Mouse (Mus musculus) kidney, postnatal 25 days (tissue): ENCODE data around the gene Bcar3.

Source experiments
- DNase-seq, 2 experiments: peaks; one replicate each; pipeline ENCODE4 v3.0.0; 2021; ENCODE audit warnings: mixed read lengths in 2 of 2

The Bcar3 gene

DNA sequence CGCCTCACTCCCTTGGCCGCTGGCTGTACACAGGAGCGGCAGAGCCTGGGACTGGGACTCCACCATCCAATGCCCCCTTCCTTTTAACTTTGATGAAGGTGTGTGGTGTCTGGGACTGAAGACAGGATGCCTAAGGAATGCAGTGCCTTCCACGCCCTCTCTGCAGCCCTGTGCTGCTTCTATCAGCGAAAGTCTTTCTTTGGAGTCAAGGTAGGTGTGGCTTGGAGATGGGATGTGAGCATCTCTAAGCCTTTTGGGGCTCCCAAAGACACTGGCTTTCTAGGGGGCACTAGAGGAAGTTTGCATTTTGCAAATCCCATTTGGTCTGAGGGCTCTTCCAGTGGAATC lies 189.8 kb downstream of the Bcar3 start:
- no peak for DNase-seq

DNA sequence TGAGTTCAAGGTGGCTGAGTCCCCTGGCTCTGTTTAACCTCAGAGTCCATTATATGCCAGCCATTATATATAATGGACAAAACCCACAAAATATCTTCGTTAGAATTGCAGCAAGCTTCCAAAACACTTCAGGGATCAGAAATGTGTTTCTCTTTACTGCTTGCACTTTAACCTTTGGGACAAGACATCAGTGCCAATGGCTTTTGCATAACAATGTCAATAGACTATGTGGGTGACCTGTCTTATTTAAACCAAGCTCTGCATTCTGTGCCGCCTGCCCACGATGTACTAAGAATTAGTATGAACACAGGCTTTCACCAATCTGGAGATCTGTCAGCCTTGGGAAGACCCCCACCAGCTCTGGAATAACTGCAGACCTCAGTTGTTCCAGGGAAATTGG lies 190.4 kb downstream of the Bcar3 start:
- DNase-seq: no peak

DNA sequence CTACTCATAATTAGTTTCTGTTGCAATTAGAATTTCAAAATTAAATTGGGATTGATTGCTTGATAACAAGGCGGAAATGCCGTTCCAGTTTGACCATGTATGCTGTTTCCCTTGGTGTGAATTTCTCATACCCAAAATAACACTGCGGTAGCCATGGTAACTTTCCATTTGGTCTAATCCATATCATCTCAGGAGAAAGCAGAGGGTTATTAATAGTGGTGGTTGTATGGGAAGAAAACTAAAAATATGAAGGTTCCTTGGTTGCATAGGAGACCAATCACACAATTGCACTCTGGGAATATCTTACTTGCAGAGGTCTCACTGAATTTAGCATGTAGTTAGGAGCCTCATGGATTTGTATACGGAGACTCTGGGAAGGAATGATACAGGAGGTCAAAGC lies 191.8 kb downstream of the Bcar3 start:
- DNase-seq: no peak

DNA sequence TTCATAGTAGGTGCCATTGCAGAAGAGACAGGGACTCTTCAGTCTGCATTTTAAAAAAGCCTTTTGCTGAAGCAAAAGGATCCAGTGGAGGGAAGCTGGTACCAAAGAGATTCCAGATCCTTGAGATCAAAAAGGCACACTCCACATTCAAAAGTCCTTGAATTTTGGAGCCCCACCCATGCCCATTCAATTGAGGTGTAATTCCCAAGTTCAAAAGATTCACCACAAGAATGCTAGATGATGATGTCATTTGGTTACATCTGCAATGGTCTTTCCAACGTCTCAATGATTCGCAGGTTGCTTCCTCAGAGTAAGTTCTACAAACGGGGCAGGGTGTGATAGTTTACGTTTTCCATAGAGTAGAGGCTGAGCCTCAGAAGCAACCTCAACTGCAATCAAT lies 192.3 kb downstream of the Bcar3 start:
- DNase-seq: no peak

DNA sequence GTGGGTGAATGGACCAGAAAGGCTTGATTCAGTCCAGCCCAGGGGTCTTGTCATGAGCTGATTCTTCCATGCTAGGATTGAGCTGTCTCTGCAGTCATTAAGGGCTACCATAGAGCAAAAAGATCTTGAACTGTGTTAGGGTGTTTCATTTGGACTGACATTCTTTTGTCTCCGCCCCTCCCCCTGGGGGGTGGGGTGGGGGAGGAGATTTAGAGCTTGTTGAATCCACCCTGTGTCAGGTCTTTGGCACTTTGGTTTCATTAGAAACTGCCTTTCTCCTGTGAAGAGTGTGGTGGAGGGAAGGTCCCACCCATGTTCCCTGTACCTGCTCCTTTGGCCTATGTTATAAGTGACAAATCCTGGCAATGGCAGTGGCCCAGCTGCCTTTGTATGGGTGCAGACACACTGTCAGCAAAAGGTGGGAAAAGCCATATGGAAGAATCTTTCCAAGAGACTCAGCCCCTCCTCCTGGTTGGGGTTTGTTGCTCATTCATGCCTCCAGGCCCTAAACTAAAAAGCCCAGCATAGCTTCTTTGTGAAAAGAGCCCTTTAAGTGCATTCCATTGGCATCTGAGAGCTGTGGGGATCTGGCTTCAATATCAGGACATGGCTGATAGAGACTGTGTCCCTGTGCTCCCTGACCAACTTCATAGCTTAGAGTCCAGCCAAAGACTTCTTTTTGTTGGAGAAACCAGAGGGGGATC lies 194.3 kb downstream of the Bcar3 start:
- DNase-seq: no peak

DNA sequence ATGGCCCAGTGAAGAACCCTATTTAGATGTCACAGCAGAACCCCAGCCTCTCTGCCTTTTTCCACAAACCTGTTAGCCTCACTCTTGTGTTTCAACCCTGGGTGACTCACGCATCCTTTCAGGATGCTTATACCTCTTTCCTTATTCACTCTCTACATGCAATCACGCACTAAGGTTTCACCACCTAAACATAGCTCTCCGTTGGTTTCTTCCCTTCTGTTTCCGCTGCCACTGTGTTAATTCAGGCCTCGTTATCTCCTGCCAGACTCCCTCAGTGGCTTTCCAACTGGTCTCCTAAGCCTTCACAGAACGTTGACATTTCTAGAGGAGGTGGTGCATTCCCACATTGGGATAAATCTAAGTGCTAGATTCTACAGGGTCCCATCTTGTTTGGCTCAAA lies 196.6 kb downstream of the Bcar3 start:
- DNase-seq: no peak

DNA sequence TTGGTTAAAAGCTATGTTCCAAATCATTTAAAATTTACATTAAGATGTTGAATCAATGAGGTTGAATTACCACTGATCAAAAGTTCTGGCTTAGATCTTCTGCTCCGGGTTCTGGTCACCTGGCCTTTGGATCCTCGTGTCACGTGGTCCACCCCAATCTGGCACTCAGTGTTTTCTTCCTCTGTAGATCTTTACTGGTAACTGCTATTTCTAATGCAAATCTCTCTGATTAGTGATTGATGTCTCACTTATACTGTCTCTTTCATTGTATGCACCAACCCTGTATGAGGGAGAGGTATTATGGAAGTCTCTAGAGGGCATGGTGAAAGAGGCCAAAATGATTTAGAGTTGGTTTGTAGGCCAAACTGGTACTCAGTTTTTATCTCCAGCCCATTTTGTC lies 198.1 kb downstream of the Bcar3 start:
- DNase-seq: no peak

DNA sequence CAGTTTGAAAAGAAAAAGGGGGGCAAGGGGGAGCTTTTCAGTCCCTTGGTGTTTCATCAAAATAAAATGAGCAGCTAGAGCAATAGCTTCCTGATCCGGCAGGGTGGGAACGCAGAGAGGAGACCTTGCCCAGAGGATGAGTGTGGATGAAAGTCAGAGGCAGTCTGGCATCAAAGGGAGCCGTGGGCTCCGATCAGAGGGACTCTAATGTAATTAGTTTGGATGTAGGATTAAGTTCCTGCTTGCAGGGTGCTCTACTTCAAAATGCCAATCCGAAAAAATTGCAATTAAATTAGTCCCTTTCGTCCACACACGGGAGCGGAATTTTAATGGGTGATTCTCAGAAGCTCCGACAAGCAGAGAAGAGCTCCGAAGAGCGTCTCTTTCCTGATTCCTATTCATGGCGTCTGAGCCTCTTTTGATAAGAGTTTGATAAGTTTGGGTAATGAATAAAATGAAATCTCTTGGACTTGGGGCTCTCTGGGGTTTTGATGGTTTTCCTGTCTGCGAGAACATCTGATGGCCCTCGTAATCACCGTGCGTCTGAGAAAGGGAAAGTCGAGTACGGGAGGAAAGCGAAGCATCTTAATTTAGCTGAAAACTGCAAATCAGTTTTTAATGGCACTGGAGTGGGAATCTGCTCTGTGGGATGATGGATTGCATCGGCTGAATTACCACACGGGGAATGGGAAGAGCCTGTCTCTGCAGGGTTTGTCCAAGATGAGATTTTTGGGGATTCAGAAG lies 199.1 kb downstream of the Bcar3 start:
- no peak for DNase-seq

DNA sequence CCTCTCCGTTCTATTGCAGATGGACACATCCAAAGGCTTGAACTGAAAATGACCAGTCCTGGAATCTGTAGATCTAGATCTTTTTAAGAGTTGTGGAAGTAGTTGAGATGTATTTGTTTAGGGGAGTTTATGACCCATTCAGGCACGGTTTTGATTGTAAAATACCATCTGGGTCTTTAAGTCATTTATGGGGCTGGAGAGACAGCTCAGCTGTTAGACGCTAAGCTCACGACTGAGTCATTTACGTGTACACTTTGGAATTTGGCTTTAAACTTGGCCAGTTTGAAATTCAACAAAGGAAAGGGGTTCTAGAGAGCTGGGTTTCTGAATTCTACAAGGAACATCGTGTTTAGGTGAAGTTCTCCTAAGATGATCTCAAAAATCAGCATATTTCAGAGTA lies 200.8 kb downstream of the Bcar3 start:
- no peak for DNase-seq

DNA sequence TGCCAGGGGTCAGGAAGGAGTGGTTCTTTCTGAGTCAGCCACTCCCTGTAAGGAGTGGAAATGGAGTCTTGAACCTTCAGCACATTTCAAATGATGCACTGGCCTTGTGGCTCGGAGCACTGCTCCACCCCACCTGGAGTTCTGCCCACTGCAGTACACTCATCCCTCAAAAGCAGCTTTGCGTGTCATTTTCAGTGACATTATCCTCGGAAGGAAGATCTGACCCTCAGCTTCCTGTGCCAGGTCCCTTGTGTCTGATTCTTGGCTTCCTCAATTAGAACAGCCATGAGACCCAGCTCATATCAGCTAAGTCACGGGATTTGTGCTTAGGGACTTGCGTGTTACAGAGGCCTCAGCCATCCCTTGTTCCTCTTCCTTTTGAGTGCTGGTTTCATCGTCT lies 203.9 kb downstream of the Bcar3 start:
- DNase-seq: peak; percentile 38 to 64

DNA sequence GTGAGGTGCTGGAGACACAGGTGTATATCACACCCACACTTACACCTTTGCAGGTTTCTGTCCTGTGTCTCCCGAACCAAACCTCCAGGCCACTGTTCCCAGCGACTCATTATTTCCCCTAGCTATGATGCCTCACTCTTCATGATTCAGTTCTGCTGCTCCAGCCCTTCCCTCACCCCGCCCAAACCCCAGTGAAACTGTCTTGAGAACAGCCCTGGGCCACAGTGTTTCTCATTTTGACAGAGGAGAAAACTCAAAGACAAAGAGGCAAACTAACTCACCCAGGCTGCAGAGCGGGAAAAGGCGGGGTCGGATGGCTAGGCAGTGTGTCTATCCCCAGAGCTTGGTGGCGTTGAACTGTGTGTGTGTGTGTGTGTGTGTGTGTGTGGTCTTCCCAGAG lies 204.6 kb downstream of the Bcar3 start:
- DNase-seq: no peak

DNA sequence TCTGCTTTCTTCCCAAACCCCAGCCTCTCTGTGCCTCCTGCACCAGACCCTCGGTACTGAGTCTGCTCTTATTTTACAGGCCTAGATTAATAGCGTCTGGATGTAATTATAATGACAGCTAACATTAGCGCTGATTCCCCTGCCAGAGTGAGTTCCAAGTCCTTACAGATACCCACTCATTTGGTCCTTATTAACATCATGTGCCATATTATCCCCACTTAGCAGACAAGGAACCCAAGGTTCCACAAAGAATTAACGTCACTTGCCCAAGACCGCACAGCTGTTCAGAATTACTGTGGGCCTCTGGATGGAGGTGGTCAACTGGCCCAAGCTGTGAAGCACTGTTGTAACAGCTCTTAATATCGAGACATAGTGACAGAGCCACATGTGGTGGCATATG lies 205.7 kb downstream of the Bcar3 start:
- no peak for DNase-seq

DNA sequence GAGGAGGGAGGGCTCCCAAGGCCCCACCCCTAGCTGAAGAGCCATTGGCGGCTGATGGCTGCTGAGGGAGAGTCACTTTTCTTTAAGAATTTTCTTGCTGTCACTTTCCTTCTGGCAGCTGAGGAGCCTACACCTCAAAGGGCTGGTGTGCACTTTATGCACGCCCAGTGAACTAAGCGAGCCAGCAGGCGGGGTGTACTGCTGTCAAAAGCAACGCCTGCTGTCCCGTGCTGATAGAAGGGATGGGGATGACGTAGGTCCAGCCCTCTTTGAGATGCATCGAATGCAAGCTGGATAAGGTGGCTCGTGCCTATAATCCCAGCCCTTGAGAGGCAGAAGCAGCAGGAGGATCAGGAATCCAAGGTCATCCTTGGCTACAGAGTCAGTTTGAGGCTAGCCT lies 207.0 kb downstream of the Bcar3 start:
- no peak for DNase-seq

DNA sequence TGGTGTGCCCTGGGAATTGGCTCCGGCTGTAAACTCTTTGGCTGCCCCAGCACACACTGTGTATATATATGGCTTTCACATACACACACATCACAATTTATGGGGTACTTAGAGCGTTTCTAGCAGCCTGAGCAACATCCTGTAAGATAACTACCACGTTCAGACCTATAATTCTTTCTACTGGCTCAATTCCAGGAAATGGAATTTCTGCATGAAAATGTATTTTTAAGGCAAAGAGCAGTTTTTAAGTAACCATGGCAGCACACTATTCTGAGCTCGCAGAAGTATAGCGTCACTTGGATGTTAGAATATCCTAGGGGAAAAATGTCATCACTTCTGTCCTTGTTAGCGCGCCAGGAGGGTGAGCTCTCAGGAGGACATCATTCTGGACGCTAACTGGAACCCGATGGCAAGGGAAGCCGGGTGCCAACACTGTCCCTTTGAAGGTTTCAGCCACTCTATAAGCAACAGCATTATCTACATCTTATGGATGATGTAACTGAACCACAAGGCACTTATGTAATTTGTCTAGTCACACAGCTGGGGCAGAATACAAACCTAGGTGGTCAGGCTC lies 212.5 kb downstream of the Bcar3 start:
- no peak for DNase-seq

DNA sequence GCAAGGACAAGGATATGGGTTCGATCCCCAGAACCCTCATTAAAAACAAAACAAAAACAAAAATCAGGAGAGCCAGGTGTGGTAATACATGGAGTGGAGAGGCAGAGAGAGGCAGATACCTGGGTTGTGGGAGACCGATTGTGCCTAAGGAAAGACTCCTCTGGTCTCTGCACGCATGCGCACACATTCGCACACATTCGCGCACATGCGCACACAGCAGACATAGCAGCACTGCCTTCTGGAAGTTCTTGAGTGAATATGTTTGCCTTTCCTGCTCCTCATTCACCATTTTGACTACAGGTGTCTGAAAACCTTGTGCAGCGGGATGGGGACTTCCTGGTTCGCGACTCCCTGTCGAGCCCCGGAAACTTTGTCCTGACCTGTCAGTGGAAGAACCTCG lies 213.9 kb downstream of the Bcar3 start:
- no peak for DNase-seq

DNA sequence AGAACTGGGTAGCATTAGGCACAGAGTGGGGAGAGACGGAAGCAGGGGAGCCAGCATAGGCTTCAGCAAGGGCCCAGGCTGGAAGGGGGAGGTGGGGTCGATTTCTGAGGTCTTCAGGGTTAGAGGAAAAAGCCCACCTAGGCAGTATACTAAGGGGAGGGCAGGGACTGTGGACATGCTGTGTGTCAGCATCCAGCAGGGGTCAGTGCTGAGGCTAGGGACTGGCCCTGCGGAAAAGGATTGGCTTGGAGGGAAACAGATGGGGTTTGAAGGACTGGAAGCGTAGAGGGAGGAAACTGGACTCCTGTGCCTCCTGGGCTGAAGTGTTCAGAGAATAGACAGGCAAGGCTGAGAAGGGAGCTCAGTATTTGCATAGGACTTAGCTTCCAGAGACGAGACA lies 215.1 kb downstream of the Bcar3 start:
- DNase-seq: peak; percentile 84 to 88

DNA sequence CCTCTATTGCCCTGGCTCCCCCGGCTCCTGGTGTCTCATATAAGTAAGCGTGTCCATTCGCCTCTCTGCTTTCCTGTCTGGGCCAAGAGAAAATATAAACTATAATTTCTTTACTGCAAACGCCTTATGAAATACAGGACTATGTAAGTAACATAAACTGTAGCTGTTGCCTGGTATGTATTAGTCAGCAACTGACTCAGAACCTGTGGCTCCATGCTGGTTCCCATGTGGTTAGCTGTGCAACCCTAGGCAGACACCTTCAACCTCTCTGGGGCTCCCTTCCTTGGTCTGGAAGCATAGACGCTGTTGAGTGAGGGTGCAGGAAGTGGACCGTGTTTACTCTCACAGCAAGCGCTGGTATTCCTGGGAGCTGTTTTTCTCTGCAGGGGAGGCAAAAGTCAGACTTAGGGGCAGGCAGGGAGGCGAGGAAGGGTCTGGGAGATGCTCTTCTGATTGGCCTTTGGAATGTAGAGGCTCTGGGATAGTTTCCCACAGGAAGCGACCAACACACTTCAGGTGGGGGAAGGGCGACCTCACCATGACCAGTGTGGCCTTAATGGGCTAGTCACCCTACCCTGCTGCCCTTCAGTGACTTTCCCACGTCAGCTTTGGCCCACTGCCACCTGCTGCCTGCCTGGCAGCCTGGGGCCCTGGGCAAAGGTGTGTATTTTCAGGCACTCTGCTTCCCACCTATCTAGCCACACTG lies 215.8 kb downstream of the Bcar3 start:
- DNase-seq: peak; percentile 96 to 97

DNA sequence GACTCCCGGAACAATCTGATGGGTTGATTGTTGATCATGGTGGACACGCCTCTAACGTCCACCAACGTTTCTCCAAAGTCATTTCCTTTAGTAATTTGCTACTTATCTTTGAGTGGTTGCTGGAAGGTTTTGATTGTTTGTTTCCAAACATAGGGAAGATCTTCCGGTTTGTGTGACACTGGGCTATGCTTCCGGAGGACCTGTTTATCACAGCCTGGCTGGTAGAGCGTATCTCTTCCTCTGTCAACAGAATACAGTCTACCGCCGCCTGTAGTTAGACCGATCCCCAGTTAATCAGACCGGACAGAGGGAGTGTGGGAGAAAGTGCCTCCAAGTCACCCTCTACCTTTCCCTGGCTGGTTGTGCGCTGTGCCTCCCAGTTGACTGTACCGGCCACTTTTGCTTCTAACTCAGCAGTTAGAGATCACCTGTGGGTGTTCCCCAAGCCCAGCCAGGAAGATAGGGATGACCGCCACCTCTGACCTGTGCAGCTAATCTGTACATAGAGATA lies 216.4 kb downstream of the Bcar3 start:
- DNase-seq: peak; percentile 17 to 55

DNA sequence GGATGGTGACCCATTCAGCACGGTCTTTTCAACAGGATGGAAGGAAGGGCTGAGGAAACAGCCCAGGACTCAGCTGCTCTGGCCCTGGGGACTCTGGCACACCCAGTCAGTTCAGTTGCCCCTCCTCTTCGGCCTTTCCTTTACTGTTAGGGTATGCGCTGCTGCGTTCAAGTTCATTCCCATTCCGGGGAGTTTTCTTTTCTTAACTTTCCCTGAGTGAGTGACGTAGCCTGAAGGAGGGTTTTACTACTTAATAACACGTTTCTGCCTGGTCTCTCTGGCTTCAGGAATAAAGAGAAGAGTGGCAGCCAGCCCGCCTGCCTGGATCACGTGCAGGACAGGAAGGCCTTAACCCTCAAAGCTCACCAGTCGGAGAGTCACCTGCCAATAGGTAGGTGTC lies 217.0 kb downstream of the Bcar3 start:
- DNase-seq: peak; percentile 59 to 82

DNA sequence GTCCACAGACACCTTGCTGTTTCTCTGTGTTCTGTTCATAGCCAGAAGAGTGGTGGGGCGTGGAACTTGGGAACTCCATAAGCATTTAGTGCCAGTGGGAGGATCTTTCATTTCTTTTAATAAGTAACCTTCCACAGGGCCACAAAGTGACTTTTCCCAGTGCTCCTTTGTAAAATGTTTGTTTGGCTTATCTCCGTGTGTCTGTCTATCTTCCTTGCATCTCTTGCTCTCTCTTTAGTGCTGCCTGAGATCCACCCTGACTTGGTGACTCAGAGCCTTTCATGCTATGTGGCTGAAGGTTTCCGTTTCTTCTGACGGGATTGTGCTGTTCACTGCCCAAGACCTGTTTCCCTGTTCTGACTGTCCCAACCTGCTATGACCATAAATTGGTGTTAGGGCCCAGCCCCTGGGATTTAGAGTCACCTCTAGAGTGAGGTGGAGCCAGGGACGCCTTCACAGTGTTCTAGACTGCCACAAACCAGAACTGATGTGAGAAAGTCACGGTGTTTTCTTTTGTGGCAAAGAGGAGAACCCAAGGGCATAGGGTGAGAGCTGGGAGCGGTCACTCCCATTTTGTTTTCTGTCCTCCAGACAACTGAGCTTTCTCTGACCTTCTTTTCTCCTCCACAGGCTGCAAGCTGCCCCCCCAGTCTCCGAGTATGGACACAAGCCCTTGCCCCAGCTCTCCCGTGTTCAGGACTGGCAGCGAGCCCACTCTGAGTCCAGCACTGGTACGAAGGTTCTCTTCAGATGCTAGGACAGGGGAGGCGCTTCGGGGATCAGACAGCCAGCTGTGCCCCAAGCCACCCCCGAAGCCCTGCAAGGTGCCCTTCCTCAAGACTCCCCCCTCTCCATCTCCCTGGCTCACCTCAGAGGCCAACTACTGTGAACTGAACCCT lies 218.0 kb downstream of the Bcar3 start:
- peak; percentile 84 to 93 for DNase-seq

DNA sequence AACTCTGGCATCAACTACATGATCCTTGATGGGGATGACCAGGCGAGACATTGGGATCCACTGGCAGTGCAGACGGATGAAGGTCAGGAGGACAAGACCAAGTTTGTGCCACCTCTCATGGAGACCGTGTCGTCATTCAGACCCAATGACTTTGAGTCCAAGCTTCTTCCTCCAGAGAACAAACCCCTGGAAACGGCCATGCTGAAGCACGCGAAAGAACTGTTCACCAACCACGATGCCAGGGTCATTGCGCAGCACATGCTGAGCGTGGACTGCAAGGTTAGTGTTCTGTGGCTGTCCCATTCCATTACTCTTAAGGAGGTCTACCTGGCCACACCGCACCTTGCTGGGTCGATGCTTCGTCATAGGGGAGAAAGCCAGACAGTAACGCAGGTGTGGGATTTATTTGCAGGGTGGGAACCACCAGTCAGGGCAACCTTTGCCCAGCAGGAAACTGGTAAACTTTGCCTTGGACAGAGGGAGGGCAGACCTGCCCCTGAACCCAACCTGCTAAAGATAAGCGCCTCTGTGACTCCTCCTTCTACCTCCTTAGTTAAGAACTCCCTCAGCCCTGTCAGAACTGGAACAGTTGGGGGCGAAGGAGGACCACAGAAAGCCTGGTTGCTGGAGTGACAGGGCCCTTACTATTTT lies 218.9 kb downstream of the Bcar3 start:
- DNase-seq: peak; percentile 21 to 71
